In genomic region chr11:3291311-3292061, GRCm38 (mm10) we compare ENCODE assay signal across 7 mouse cellular contexts. TPM values are rescaled to one million over a fixed set of nuclear protein-coding genes. Genes with fewer than 3 reads are reported as not detected.
DNase-seq lines count a peak whose midpoint lies in the region; ATAC-seq lines count a peak whose summit lies in the region.

No protein-coding gene starts in this region.

- peak; percentile 36 for DNase-seq in retina, postnatal 1 day
- no peak for DNase-seq in retina, embryonic 14.5 days (ENCODE audit: low spot score)
- peak; percentile 27 to 31 for DNase-seq in cerebellum, postnatal 36 days
- DNase-seq in heart, postnatal 14 days: peak; percentile 15 to 25
- DNase-seq in liver: peak; percentile 31

- H3K4me3 ChIP-seq in neural tube, embryonic 13.5 days: peak overlapping the region; percentile 80

- H3K9ac ChIP-seq in neural tube, embryonic 13.5 days: peak overlapping the region; percentile 98

- peaks cover 32% of the 10 kb centered on the region for H3K36me3 ChIP-seq in neural tube, embryonic 13.5 days

- no peaks in the 10 kb centered on the region for H3K9me3 ChIP-seq in neural tube, embryonic 13.5 days

- peaks cover 70% of the 10 kb centered on the region for H3K4me1 ChIP-seq in neural tube, embryonic 13.5 days (replicated peaks)

- ATAC-seq in neural tube, embryonic 13.5 days (ENCODE audit: low read depth): no peak
- ATAC-seq in inflammation-experienced regulatory T-cells, adult 6 months: no peak

- H3K27ac ChIP-seq in neural tube, embryonic 13.5 days (replicated peaks): peak overlapping the region; percentile 100

- intact Hi-C loops in heart, postnatal 14 days (cut with DNase I): loop anchor here (2.0 kb wide), 1 partner anchor 39 kb away; the partner anchor contains the start of gene Pik3ip1

- no peaks in the 10 kb centered on the region for H3K27me3 ChIP-seq in neural tube, embryonic 13.5 days

- peak overlapping the region; percentile 98 for H3K4me2 ChIP-seq in neural tube, embryonic 13.5 days

- under 1% methylated on average over 26 of the region's 26 CpGs for WGBS in neural tube, embryonic 13.5 days

RNA-seq across cellular contexts. Expression of gene Patz1, which starts 2.8 kb away (rescaled TPM):
- 10 to 100 TPM; 26.6 to 30.4 TPM for total RNA-seq in heart, postnatal 14 days (2021)
- polyA plus RNA-seq in neural tube, embryonic 13.5 days (2015; fragmentation: Nextera tagmentation; extraction: Ambion mirVana): 62.2 and 69.6 TPM in 2 replicates
- polyA plus RNA-seq in inflammation-experienced regulatory T-cells, adult 6 months (2017; shearing (Covaris generic)): 10 to 100 TPM; 15.5 to 19.6 (median 16.0) TPM

RNA-seq across cellular contexts. Expression of gene Drg1, which starts 25.3 kb away (rescaled TPM):
- total RNA-seq in heart, postnatal 14 days (2021): 10 to 100 TPM; 58.5 to 63.1 TPM
- 231 and 270 TPM in 2 replicates for polyA plus RNA-seq in neural tube, embryonic 13.5 days (2015; fragmentation: Nextera tagmentation; extraction: Ambion mirVana)
- 100 to 1,000 TPM; 162 to 177 (median 172) TPM for polyA plus RNA-seq in inflammation-experienced regulatory T-cells, adult 6 months (2017; shearing (Covaris generic))

RNA-seq across cellular contexts. Expression of gene Pik3ip1, which starts 38.7 kb away (rescaled TPM):
- total RNA-seq in heart, postnatal 14 days (2021): 10 to 100 TPM; 34.0 to 39.8 TPM
- polyA plus RNA-seq in neural tube, embryonic 13.5 days (2015; fragmentation: Nextera tagmentation; extraction: Ambion mirVana): 26.5 and 29.7 TPM in 2 replicates
- 10 to 100 TPM; 11.5 to 59.1 (median 35.3) TPM for polyA plus RNA-seq in inflammation-experienced regulatory T-cells, adult 6 months (2017; shearing (Covaris generic))
